Mouse (Mus musculus) hindbrain, postnatal 0 days (tissue): Measurements from ENCODE around the gene Maats1. TPM values are rescaled to one million over a fixed set of nuclear protein-coding genes. Genes with fewer than 3 reads are reported as not detected.
A peak's percentile ranks its signal among the peaks of the same experiment; 100 is the strongest.

Source experiments
- ATAC-seq: fragments of 200-750 bp; cut with Nextera tagmentation; 2 replicates; pipeline ENCODE4 v1.8.0; 2017; ENCODE audit warnings: mild to moderate bottlenecking, moderate TSS enrichment, moderate library complexity
- DNase-seq: peaks from one replicate; pipeline ENCODE4 v3.0.0-alpha.2; 2015; ENCODE audit warnings: low spot score
- H3K27ac ChIP-seq: fragments of 300-500 bp; sonication (generic); 2 replicates; pipeline ENCODE4 v1.5.1; 2014; ENCODE audit warnings: mild to moderate bottlenecking
- H3K27me3 ChIP-seq: fragments of 300-500 bp; sonication (generic); 2 replicates; pipeline ENCODE4 v1.6.1; 2014; ENCODE audit warnings: low read length, mixed read lengths; ENCODE audit not compliant: insufficient read depth
- H3K36me3 ChIP-seq: fragments of 300-500 bp; sonication (generic); 2 replicates; pipeline ENCODE4 v1.6.1; 2014; ENCODE audit warnings: low read length, mixed read lengths; ENCODE audit not compliant: insufficient read depth
- H3K4me1 ChIP-seq: fragments of 300-500 bp; sonication (generic); 2 replicates; pipeline ENCODE4 v1.6.1; 2014; ENCODE audit warnings: antibody characterized with exemption, low read length, mixed read lengths; ENCODE audit not compliant: insufficient read depth
- H3K4me2 ChIP-seq: fragments of 300-500 bp; sonication (generic); 2 replicates; pipeline ENCODE4 v1.6.1; 2014; ENCODE audit warnings: low read depth, mild to moderate bottlenecking, low read length, moderate library complexity, mixed read lengths
- H3K4me3 ChIP-seq: fragments of 300-500 bp; sonication (generic); 2 replicates; pipeline ENCODE4 v1.5.1; 2014; ENCODE audit warnings: low read length
- H3K9ac ChIP-seq: fragments of 300-500 bp; sonication (generic); replicated peaks from 2 replicates; pipeline ENCODE4 v1.6.1; 2014; ENCODE audit warnings: mild to moderate bottlenecking, low read length, moderate library complexity, mixed read lengths
- H3K9me3 ChIP-seq: fragments of 300-500 bp; sonication (generic); 2 replicates; pipeline ENCODE4 v1.6.1; 2016; ENCODE audit warnings: low read length, mixed read lengths
- CTCF ChIP-seq: IDR thresholded peaks from 2 replicates; pipeline ENCODE4 v1.5.1; 2016; ENCODE audit warnings: antibody characterized with exemption, control low read depth, low read depth
- whole genome bisulfite sequencing: fragments of 180-500 bp; shearing (Covaris S2); extraction: QIAGEN DNeasy Blood & Tissue Kit; methylation state at CpG from one replicate; pipeline ENCODE4 v1.1.7; 2014; 5-methylcytosine and 5-hydroxymethylcytosine counted together
- polyA plus RNA-seq: library from polyadenylated mRNA; unstranded; fragments of >200 nt; fragmentation: Nextera tagmentation; extraction: Ambion mirVana; gene quantifications from 2 replicates; pipeline ENCODE4 v1.2.1, GENCODE M21; 2015
- total RNA-seq: library from RNA; depleted of rRNA; stranded (reverse); fragments of >200 nt; gene quantifications from 2 replicates; pipeline ENCODE4 v1.2.3, GENCODE M21; 2014

The Maats1 gene
- total and polyA plus RNA-seq, 2 experiments from 2014 or later = 0.86 to 1.4 TPM

GRCm38 (mm10) chr16:38371705-38372296 is 29.9 kb upstream of the Maats1 start:
- ATAC-seq (no peak), DNase-seq (no peak)
- H3K4me1 ChIP-seq = no peaks in the 10 kb centered on the region
- no peaks in the 10 kb centered on the region for H3K9me3 ChIP-seq
- WGBS = 90% methylated on average over 15 of the region's 15 CpGs
- H3K36me3 ChIP-seq = no peaks in the 10 kb centered on the region
- no peak overlapping the region for H3K27ac ChIP-seq
- TF ChIP-seq CTCF = no peak
- H3K27me3 ChIP-seq = no peaks in the 10 kb centered on the region
- no peak overlapping the region for H3K4me2 ChIP-seq
- H3K9ac ChIP-seq = no peak overlapping the region
- H3K4me3 ChIP-seq = no peak overlapping the region

GRCm38 (mm10) chr16:38370633-38371374 is 28.9 kb upstream of the Maats1 start:
- Histone ChIP-seq H3K9me3 (no peaks in the 10 kb centered on the region), H3K4me2 (no peak overlapping the region), H3K27me3 (no peaks in the 10 kb centered on the region), H3K9ac (no peak overlapping the region), H3K36me3 (no peaks in the 10 kb centered on the region), H3K4me1 (no peaks in the 10 kb centered on the region), H3K4me3 (no peak overlapping the region), H3K27ac (no peak overlapping the region)
- ATAC-seq (no peak), DNase-seq (no peak)
- no peak for TF ChIP-seq CTCF
- WGBS = 82% methylated on average over 8 of the region's 8 CpGs

GRCm38 (mm10) chr16:38369992-38370484 is 28.1 kb upstream of the Maats1 start:
- no peak for DNase-seq
- no peak overlapping the region for H3K4me2 ChIP-seq
- H3K4me1 ChIP-seq = no peaks in the 10 kb centered on the region
- no peak overlapping the region for H3K4me3 ChIP-seq
- TF ChIP-seq CTCF = no peak
- 82% methylated on average over 4 of the region's 4 CpGs for WGBS
- H3K9me3 ChIP-seq = no peaks in the 10 kb centered on the region
- no peak overlapping the region for H3K9ac ChIP-seq
- no peaks in the 10 kb centered on the region for H3K36me3 ChIP-seq
- no peak overlapping the region for H3K27ac ChIP-seq
- no peaks in the 10 kb centered on the region for H3K27me3 ChIP-seq
- ATAC-seq = no peak

- ATAC-seq = no peak
- Histone ChIP-seq H3K27me3 (no peaks in the 10 kb centered on the region), H3K27ac (no peak overlapping the region), H3K36me3 (no peaks in the 10 kb centered on the region), H3K4me3 (no peak overlapping the region), H3K4me2 (no peak overlapping the region), H3K9ac (no peak overlapping the region), H3K4me1 (no peaks in the 10 kb centered on the region), H3K9me3 (no peaks in the 10 kb centered on the region)
- no peak for DNase-seq
- TF ChIP-seq CTCF = no peak
- 86% methylated on average over 8 of the region's 8 CpGs for WGBS
Measured at GRCm38 (mm10) chr16:38369431-38369830, 27.5 kb upstream of the Maats1 start.

- H3K4me3 ChIP-seq = no peak overlapping the region
- 83% methylated on average over 7 of the region's 7 CpGs for WGBS
- no peak overlapping the region for H3K9ac ChIP-seq
- no peak overlapping the region for H3K4me2 ChIP-seq
- DNase-seq = no peak
- no peak overlapping the region for H3K27ac ChIP-seq
- H3K4me1 ChIP-seq = no peaks in the 10 kb centered on the region
- H3K36me3 ChIP-seq = no peaks in the 10 kb centered on the region
- no peaks in the 10 kb centered on the region for H3K9me3 ChIP-seq
- H3K27me3 ChIP-seq = no peaks in the 10 kb centered on the region
- no peak for TF ChIP-seq CTCF
- no peak for ATAC-seq
Measured at GRCm38 (mm10) chr16:38369000-38369399, 27.1 kb upstream of the Maats1 start.

- H3K27me3 ChIP-seq = no peaks in the 10 kb centered on the region
- ATAC-seq (0 out of 2 replicates have a peak, but pooled peaks have one; percentile 49), DNase-seq (peak; percentile 19)
- H3K9me3 ChIP-seq = no peaks in the 10 kb centered on the region
- H3K36me3 ChIP-seq = no peaks in the 10 kb centered on the region
- H3K4me3 ChIP-seq = no peak overlapping the region
- no peak for TF ChIP-seq CTCF
- no peak overlapping the region for H3K27ac ChIP-seq
- H3K4me1 ChIP-seq = no peaks in the 10 kb centered on the region
- H3K4me2 ChIP-seq = no peak overlapping the region
- H3K9ac ChIP-seq = no peak overlapping the region
- 38% methylated on average over 10 of the region's 10 CpGs for WGBS
Measured at GRCm38 (mm10) chr16:38368336-38368735, 26.4 kb upstream of the Maats1 start.

GRCm38 (mm10) chr16:38366231-38366630 is 24.3 kb upstream of the Maats1 start:
- Histone ChIP-seq H3K36me3 (no peaks in the 10 kb centered on the region), H3K4me2 (no peak overlapping the region), H3K9ac (no peak overlapping the region), H3K27me3 (no peaks in the 10 kb centered on the region), H3K4me3 (no peak overlapping the region), H3K4me1 (no peaks in the 10 kb centered on the region), H3K9me3 (no peaks in the 10 kb centered on the region), H3K27ac (no peak overlapping the region)
- ATAC-seq = no peak
- no peak for TF ChIP-seq CTCF
- 95% methylated on average over 4 of the region's 4 CpGs for WGBS
- DNase-seq = no peak
